Mouse (Mus musculus): ENCODE data around the gene Ctcfl. TPM values are rescaled to one million over a fixed set of nuclear protein-coding genes. Genes with fewer than 3 reads are reported as not detected.

Ctcfl gene
- total RNA-seq, 1 experiment from 2014 or later = not detected

GRCm38 (mm10) chr2:173052881-173053280, 66.4 kb downstream of the Ctcfl start:
- no peak for ATAC-seq (replicated peaks; ENCODE audit: low read depth, poor library complexity, severe bottlenecking)

GRCm38 (mm10) chr2:173050604-173051382, 68.5 kb downstream of the Ctcfl start:
- ATAC-seq (replicated peaks; ENCODE audit: low read depth, poor library complexity, severe bottlenecking) = no peak

GRCm38 (mm10) chr2:173049817-173050216, 69.5 kb downstream of the Ctcfl start:
- no peak for ATAC-seq (replicated peaks; ENCODE audit: low read depth, poor library complexity, severe bottlenecking)

DNA sequence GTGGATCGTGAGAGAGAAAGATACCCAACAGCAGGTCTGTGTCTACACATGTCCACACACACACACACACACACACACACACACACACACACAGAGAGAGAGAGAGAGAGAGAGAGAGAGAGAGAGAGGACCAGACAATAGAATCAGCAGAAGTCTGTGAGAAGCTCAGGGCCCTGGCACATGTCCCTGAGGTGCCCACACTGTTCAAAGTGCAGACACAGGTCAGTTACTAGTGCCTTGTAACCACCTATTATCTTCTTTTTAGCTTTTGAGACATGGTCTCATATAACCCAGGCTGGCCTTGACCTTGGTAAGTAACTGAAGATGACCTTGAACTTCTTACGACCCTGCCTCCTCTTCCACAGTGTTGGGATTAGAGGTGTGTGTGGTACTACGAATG, 70.1 kb downstream of the Ctcfl start:
- ATAC-seq (replicated peaks; ENCODE audit: low read depth, poor library complexity, severe bottlenecking) = no peak

DNA sequence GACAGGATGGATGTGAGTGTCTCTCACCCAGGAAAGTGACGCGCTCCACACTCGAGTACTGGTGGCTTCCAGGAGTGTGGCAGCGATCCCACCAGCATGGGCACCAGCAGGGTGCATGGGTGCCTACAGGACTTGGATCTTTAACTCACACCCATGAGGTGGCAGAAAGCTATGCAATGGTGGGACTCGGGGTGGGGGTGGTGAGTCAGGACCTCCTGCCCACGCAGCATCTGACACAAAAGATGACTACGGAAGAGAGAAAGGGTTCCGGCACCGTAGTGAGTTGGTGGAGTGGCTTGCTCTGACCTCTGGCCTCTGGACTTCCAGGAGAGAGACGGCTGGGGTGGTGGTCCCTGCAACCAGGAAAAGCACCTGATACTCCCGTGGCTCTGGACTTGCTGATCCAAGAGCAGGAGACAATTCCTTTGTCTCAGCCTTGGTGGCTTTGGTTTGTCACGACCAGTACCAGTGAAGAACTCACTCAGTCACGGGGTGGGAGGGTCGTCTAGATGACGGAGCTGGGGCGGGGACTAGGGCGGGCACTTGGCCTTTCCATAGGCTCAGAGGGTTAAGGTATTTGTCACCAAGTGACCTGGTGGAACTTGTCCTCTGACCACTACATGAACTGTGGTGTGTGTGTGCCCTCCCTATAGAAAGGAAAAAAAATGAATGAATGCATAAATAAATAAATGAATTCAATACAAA, 71.1 kb downstream of the Ctcfl start:
- no peak for ATAC-seq (replicated peaks; ENCODE audit: low read depth, poor library complexity, severe bottlenecking)

DNA sequence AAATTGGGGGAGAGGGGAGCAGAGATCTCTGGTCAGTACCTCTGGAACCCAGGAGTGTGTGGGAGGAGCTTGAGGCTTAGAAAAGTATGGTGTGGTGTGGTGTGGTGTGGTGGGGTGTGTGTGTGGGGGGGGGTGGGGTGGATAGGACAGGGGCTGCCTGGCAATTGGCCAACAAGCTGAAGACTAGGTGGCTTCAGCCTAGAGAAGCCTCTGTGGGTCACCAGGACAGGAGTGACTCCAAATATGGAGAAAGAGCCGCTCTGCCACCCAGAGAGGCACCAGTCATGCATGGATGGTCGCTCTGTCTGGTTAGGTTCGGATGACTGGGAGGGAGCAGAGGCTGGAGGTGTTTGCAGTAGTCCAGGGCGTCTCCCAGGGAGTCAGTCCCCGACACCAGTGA, 71.9 kb downstream of the Ctcfl start:
- ATAC-seq (replicated peaks; ENCODE audit: low read depth, poor library complexity, severe bottlenecking) = no peak

GRCm38 (mm10) chr2:173046582-173047297, 72.6 kb downstream of the Ctcfl start:
- peak; percentile 89 for ATAC-seq (replicated peaks; ENCODE audit: low read depth, poor library complexity, severe bottlenecking)

DNA sequence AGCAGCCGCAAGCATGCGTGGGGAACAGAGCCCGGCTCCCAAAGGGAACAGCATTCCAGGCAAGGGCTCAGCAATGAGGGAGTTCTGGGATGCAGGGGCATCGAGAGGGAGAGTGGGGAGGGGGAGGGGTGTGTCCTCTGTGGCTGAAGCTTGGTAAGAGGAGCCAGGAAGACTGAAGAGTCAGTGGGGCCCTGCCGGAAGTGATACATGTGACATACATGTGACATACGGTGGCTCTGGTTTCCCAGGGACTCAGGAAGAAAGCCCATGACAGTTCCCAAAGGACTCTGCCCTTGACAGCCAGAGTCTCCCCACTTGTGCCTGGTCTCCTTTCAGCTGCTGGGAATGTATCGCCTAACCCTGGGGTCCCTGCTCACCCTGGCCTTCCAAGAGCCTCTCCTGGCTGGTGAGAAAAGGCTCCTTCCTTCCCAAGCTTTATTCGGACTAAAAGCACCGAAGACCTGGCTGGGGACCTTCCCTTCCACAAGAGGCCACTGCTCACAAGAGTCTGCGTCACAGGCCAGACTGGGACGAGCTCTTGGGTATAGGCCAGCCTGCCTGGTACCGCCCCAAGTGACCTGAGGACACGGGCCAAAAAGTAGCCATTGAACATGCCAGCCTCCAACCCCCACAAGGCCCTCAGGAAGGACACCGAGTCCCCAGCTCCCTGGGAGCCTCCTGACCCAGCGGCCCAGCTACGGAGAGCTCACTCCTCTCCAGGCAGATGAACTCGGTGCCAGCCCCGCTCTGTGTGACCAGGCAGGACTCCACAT, 74.9 kb downstream of the Ctcfl start:
- no peak for ATAC-seq (replicated peaks; ENCODE audit: low read depth, poor library complexity, severe bottlenecking)

Other genes with a start within 250 kb of the Ctcfl start
- gene Bmp7, start 179.2 kb downstream of the Ctcfl start, total RNA-seq (2017) = 0.10 TPM in 1 of 2 replicates, not detected in the other
- gene Spo11, start 141.8 kb downstream of the Ctcfl start, total RNA-seq (2017) = 0.05 TPM in 1 of 2 replicates, not detected in the other
- gene Rae1, start 119.4 kb downstream of the Ctcfl start, total RNA-seq (2017) = 87.9 and 91.3 TPM in 2 replicates
- 54.5 and 69.9 TPM in 2 replicates for gene Rbm38, start 99.0 kb downstream of the Ctcfl start, total RNA-seq (2017)
- gene Pck1, start 33.5 kb upstream of the Ctcfl start, total RNA-seq (2017) = not detected in 2 replicates
- 0.15 and 6.0 TPM in 2 replicates for gene Zbp1, start 99.4 kb upstream of the Ctcfl start, total RNA-seq (2017)
- gene Pmepa1, start 157.0 kb upstream of the Ctcfl start, total RNA-seq (2017) = 0.18 TPM in 1 of 2 replicates, not detected in the other